Mouse (Mus musculus): ENCODE data around the gene Gnb5.

GRCm38 (mm10) chr9:75361699-75362098 is 55.6 kb downstream of the Gnb5 start:
- TF ChIP-seq CTCF (IDR thresholded peaks at IDR 0.05; ENCODE audit: low read depth) (peak; percentile 88), EP300 (IDR thresholded peaks at IDR 0.05; ENCODE audit: low read depth) (no peak)

Measured in heart, postnatal 0 days (tissue).